Mouse (Mus musculus) hindbrain, embryonic 10.5 days (tissue): ENCODE measurements around the gene Vmn2r121. TPM values are rescaled to one million over a fixed set of nuclear protein-coding genes. Genes with fewer than 3 reads are reported as not detected.

ENCODE experiments used
- DNase-seq: peaks from one replicate; pipeline ENCODE4 v3.0.0-alpha.2; 2017; ENCODE audit warnings: low spot score
- H3K27ac ChIP-seq: fragments of 300-500 bp; sonication (generic); 2 replicates; pipeline ENCODE4 v1.5.1; 2016; ENCODE audit warnings: mild to moderate bottlenecking, moderate library complexity
- H3K27me3 ChIP-seq: fragments of 300-500 bp; sonication (generic); 2 replicates; pipeline ENCODE4 v1.6.1; 2016; ENCODE audit warnings: mild to moderate bottlenecking; ENCODE audit not compliant: poor library complexity, insufficient read depth, severe bottlenecking
- H3K36me3 ChIP-seq: fragments of 300-500 bp; sonication (generic); 2 replicates; pipeline ENCODE4 v1.6.1; 2016; ENCODE audit warnings: mild to moderate bottlenecking, moderate library complexity
- H3K4me1 ChIP-seq: fragments of 300-500 bp; sonication (generic); replicated peaks from 2 replicates; pipeline ENCODE4 v1.6.1; 2016; ENCODE audit warnings: mild to moderate bottlenecking
- H3K4me3 ChIP-seq: fragments of 300-500 bp; sonication (generic); 2 replicates; pipeline ENCODE4 v1.5.1; 2016; ENCODE audit warnings: mild to moderate bottlenecking, moderate library complexity
- H3K9me3 ChIP-seq: fragments of 300-500 bp; sonication (generic); 2 replicates; pipeline ENCODE4 v1.6.1; 2016; ENCODE audit warnings: mild to moderate bottlenecking, moderate library complexity
- WGBS: fragments of 180-500 bp; shearing (Covaris S2); methylation state at CpG from one replicate; pipeline ENCODE4 v1.1.7; 2016; 5-methylcytosine and 5-hydroxymethylcytosine counted together
- polyA plus RNA-seq: library from polyadenylated mRNA; unstranded; fragments of >200 nt; fragmentation: Nextera tagmentation; extraction: Ambion mirVana; gene quantifications from 2 replicates; pipeline ENCODE4 v1.2.1, GENCODE M21; 2016

Gene Vmn2r121
- polyA plus RNA-seq = not detected in 2 replicates

DNA sequence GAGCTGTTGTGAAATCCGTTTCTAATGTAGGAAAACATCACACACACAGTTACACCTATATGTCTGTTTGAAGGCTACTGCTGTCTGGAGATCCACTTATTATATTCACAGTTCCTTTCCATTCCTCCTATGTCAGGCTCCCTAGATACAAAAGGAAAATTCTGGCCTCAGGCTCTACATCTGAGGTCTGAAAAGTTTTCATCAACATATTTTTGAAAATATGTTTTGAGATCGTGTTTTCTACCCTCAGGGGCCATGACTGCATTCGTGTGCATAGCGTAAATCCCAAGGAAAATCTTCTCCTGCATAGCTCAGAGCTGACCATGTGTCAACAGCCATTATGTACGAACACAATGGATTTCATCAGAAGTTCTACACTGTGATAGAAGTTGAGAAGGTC is at the start of gene Vmn2r121:
Gene Vmn2r121 (minus strand): TSS at position 101 of the 400 bp plus-strand sequence.
- 72% methylated on average over 5 of the region's 5 CpGs for WGBS
- no peaks in the 10 kb centered on the region for H3K36me3 ChIP-seq
- no peaks in the 10 kb centered on the region for H3K4me1 ChIP-seq
- no peak within 1 kb of the TSS for H3K27ac ChIP-seq
- H3K27me3 ChIP-seq = no peaks in the 10 kb centered on the region
- no peak within 1 kb of the TSS for H3K4me3 ChIP-seq
- no peak for DNase-seq
- no peaks in the 10 kb centered on the region for H3K9me3 ChIP-seq
